Mouse (Mus musculus) intestine, embryonic 14.5 days (tissue): ENCODE measurements at regions not wholly inside any gene's neighbourhood (a gene's known extent, or its start where the extent isn't known, plus 50 kb on each side); places are given as distances from the start of the nearest gene placed in this dataset.

Source experiments
- ATAC-seq: fragments of 200-750 bp; cut with Nextera tagmentation; replicated peaks from 2 replicates; pipeline ENCODE4 v1.8.0; 2017; ENCODE audit warnings: low read depth, moderate number of reproducible peaks, moderate TSS enrichment, moderate library complexity; ENCODE audit not compliant: low FRiP score, low TSS enrichment
- DNase-seq: peaks from one replicate; pipeline ENCODE4 v3.0.0-alpha.2; 2018; ENCODE audit warnings: low spot score
- H3K27ac ChIP-seq: fragments of 300-500 bp; sonication (generic); 2 replicates; pipeline ENCODE4 v1.5.1; 2014; ENCODE audit warnings: low read depth, mild to moderate bottlenecking, control low read depth
- H3K27me3 ChIP-seq: fragments of 300-500 bp; sonication (generic); replicated peaks from 2 replicates; pipeline ENCODE4 v1.6.1; 2014; ENCODE audit warnings: low read length, control low read depth; ENCODE audit not compliant: control insufficient read depth, insufficient read depth
- H3K36me3 ChIP-seq: fragments of 300-500 bp; sonication (generic); 2 replicates; pipeline ENCODE4 v1.6.1; 2014; ENCODE audit warnings: low read length, control low read depth; ENCODE audit not compliant: control insufficient read depth, insufficient read depth
- H3K4me1 ChIP-seq: fragments of 300-500 bp; sonication (generic); replicated peaks from 2 replicates; pipeline ENCODE4 v1.6.1; 2014; ENCODE audit warnings: low read length, control low read depth, mixed read lengths; ENCODE audit not compliant: control insufficient read depth, insufficient read depth
- H3K4me2 ChIP-seq: fragments of 300-500 bp; sonication (generic); 2 replicates; pipeline ENCODE4 v1.6.1; 2014; ENCODE audit warnings: low read length
- H3K4me3 ChIP-seq: fragments of 300-500 bp; sonication (generic); 2 replicates; pipeline ENCODE4 v1.5.1; 2014; ENCODE audit warnings: low read depth, low read length, control low read depth, mixed read lengths
- H3K9ac ChIP-seq: fragments of 300-500 bp; sonication (generic); 2 replicates; pipeline ENCODE4 v1.6.1; 2014; ENCODE audit warnings: mild to moderate bottlenecking, low read length
- H3K9me3 ChIP-seq: fragments of 300-500 bp; sonication (generic); 2 replicates; pipeline ENCODE4 v1.6.1; 2016; ENCODE audit warnings: low read length, control low read depth; ENCODE audit not compliant: control insufficient read depth
- WGBS: fragments of 180-500 bp; shearing (Covaris S2); extraction: QIAGEN DNeasy Blood & Tissue Kit; methylation state at CpG from one replicate; pipeline ENCODE4 v1.1.7; 2014; 5-methylcytosine and 5-hydroxymethylcytosine counted together

GRCm38 (mm10) chr6:50808811-50809668 is 154.8 kb upstream of the Npvf start:
- no peaks in the 10 kb centered on the region for H3K9me3 ChIP-seq
- H3K27ac ChIP-seq = peak overlapping the region; percentile 75
- peak overlapping the region; percentile 40 for H3K4me2 ChIP-seq
- H3K27me3 ChIP-seq = no peaks in the 10 kb centered on the region
- 11% methylated on average over 24 of the region's 24 CpGs for WGBS
- H3K4me3 ChIP-seq = peak overlapping the region; percentile 1; the same call in 1 of the 2 replicates
- H3K4me1 ChIP-seq = peaks cover 34% of the 10 kb centered on the region
- no peak for ATAC-seq
- DNase-seq = peak; percentile 63
- H3K36me3 ChIP-seq = no peaks in the 10 kb centered on the region
- H3K9ac ChIP-seq = peak overlapping the region; percentile 8

GRCm38 (mm10) chr6:50809669-50809983 is 155.4 kb upstream of the Npvf start:
- Histone ChIP-seq H3K4me1 (peaks cover 34% of the 10 kb centered on the region), H3K4me2 (peak overlapping the region; percentile 40), H3K36me3 (no peaks in the 10 kb centered on the region), H3K4me3 (no peak overlapping the region), H3K27ac (peak overlapping the region; percentile 75), H3K9me3 (no peaks in the 10 kb centered on the region), H3K9ac (peak overlapping the region; percentile 5; the same call in 1 of the 2 replicates), H3K27me3 (no peaks in the 10 kb centered on the region)
- ATAC-seq = no peak
- 26% methylated on average over 4 of the region's 4 CpGs for WGBS
- DNase-seq = no peak

- H3K9me3 ChIP-seq = no peaks in the 10 kb centered on the region
- whole genome bisulfite sequencing = 45% methylated on average over 10 of the region's 10 CpGs
- H3K36me3 ChIP-seq = no peaks in the 10 kb centered on the region
- no peak overlapping the region for H3K27ac ChIP-seq
- no peak overlapping the region for H3K4me3 ChIP-seq
- no peak for ATAC-seq
- no peak overlapping the region for H3K9ac ChIP-seq
- no peak overlapping the region for H3K4me2 ChIP-seq
- no peak for DNase-seq
- H3K27me3 ChIP-seq = no peaks in the 10 kb centered on the region
- peaks cover 23% of the 10 kb centered on the region for H3K4me1 ChIP-seq
Observed at GRCm38 (mm10) chr6:50814936-50815500, 160.8 kb upstream of the Npvf start.

GRCm38 (mm10) chr6:50815579-50815978 is 161.3 kb upstream of the Npvf start:
- no peaks in the 10 kb centered on the region for H3K36me3 ChIP-seq
- H3K27me3 ChIP-seq = no peaks in the 10 kb centered on the region
- no peaks in the 10 kb centered on the region for H3K9me3 ChIP-seq
- H3K9ac ChIP-seq = no peak overlapping the region
- no peak for ATAC-seq
- no peak overlapping the region for H3K4me2 ChIP-seq
- peaks cover 25% of the 10 kb centered on the region for H3K4me1 ChIP-seq
- no peak overlapping the region for H3K4me3 ChIP-seq
- 71% methylated on average over 8 of the region's 8 CpGs for WGBS
- no peak for DNase-seq
- H3K27ac ChIP-seq = no peak overlapping the region

GRCm38 (mm10) chr6:50817430-50817829 is 163.2 kb upstream of the Npvf start:
- 56% methylated on average over 10 of the region's 10 CpGs for WGBS
- Histone ChIP-seq H3K4me2 (no peak overlapping the region), H3K27ac (no peak overlapping the region), H3K4me1 (peaks cover 21% of the 10 kb centered on the region), H3K9me3 (no peaks in the 10 kb centered on the region), H3K27me3 (no peaks in the 10 kb centered on the region), H3K4me3 (no peak overlapping the region), H3K9ac (no peak overlapping the region), H3K36me3 (no peaks in the 10 kb centered on the region)
- DNase-seq (no peak), ATAC-seq (no peak)

- no peaks in the 10 kb centered on the region for H3K9me3 ChIP-seq
- ATAC-seq (no peak), DNase-seq (no peak)
- H3K9ac ChIP-seq = no peak overlapping the region
- no peak overlapping the region for H3K4me2 ChIP-seq
- H3K4me1 ChIP-seq = peaks cover 21% of the 10 kb centered on the region
- no peak overlapping the region for H3K27ac ChIP-seq
- H3K36me3 ChIP-seq = no peaks in the 10 kb centered on the region
- 91% methylated on average over 5 of the region's 5 CpGs for WGBS
- no peaks in the 10 kb centered on the region for H3K27me3 ChIP-seq
- H3K4me3 ChIP-seq = no peak overlapping the region
Observed at GRCm38 (mm10) chr6:50818433-50818832, 164.2 kb upstream of the Npvf start.

- no peak overlapping the region for H3K4me3 ChIP-seq
- 49% methylated on average over 10 of the region's 10 CpGs for WGBS
- no peaks in the 10 kb centered on the region for H3K27me3 ChIP-seq
- no peak overlapping the region for H3K9ac ChIP-seq
- no peak for ATAC-seq
- no peak for DNase-seq
- peaks cover 25% of the 10 kb centered on the region for H3K4me1 ChIP-seq
- H3K4me2 ChIP-seq = no peak overlapping the region
- 0 out of 2 replicates have a peak overlapping the region, but pooled peaks have one; percentile 18 for H3K27ac ChIP-seq
- H3K9me3 ChIP-seq = no peaks in the 10 kb centered on the region
- H3K36me3 ChIP-seq = no peaks in the 10 kb centered on the region
Observed at GRCm38 (mm10) chr6:50818891-50819541, 164.8 kb upstream of the Npvf start.

- ATAC-seq = peak; percentile 59; the same call in 1 of the 2 replicates
- H3K4me1 ChIP-seq = peaks cover 25% of the 10 kb centered on the region
Observed at GRCm38 (mm10) chr6:50821401-50822235, 167.4 kb upstream of the Npvf start.

More at GRCm38 (mm10) chr6:50821401-50822235, 167.4 kb upstream of the Npvf start:
- Histone ChIP-seq H3K9ac (no peak overlapping the region), H3K27ac (peak overlapping the region; percentile 62), H3K4me2 (no peak overlapping the region), H3K27me3 (no peaks in the 10 kb centered on the region), H3K36me3 (no peaks in the 10 kb centered on the region), H3K9me3 (no peaks in the 10 kb centered on the region), H3K4me3 (no peak overlapping the region)
- no peak for DNase-seq
- WGBS = 46% methylated on average over 12 of the region's 12 CpGs
